Mouse (Mus musculus): Measurements from ENCODE around the gene Lgalsl. TPM values are rescaled to one million over a fixed set of nuclear protein-coding genes. Genes with fewer than 3 reads are reported as not detected.

Lgalsl gene
- polyA plus RNA-seq, 1 experiment from 2014 or later, result 39.7 TPM

DNA sequence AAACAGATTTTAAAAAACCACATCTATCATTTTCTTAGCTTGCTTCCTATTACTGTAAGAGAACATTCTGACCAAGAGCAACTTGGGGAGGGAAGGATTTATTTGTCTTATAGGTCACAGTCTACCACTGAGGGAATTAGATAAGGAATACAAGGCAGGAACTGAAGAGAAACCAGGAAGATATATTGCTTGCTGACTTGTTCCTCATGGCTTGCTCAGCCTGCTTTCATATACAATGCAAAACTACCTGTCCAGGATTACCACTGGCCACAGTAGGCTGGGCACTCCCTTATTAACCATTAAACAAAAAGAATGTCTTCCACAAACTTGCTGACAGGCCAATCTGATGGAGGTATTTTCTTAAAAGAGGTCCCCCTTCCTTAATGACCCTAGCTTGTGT lies 54.2 kb downstream of the Lgalsl start:
- ATAC-seq, result peak; percentile 70

More for the DNA sequence above, 54.2 kb downstream of the Lgalsl start:
- Histone ChIP-seq H3K4me2 (replicated peaks) (no peak overlapping the region), H3K27me3 (replicated peaks) (no peaks in the 10 kb centered on the region), H3K36me3 (no peaks in the 10 kb centered on the region), H3K9ac (no peak overlapping the region), H3K9me3 (no peaks in the 10 kb centered on the region), H3K4me3 (replicated peaks) (no peak overlapping the region), H3K27ac (no peak overlapping the region), H3K4me1 (replicated peaks) (no peaks in the 10 kb centered on the region)

Other genes with a start within 250 kb of the Lgalsl start
- gene Aftph, start 89.5 kb downstream of the Lgalsl start, polyA plus RNA-seq (2015; fragmentation: Nextera tagmentation; extraction: Ambion mirVana), result 22.1 and 22.6 TPM in 2 replicates

All from intestine, embryonic 15.5 days (tissue).